Mouse (Mus musculus): ENCODE measurements around the gene Lrrc10b. TPM values are rescaled to one million over a fixed set of nuclear protein-coding genes. Genes with fewer than 3 reads are reported as not detected.

Gene Lrrc10b
- 0.06 TPM in 1 of 2 replicates, not detected in the other for polyA plus RNA-seq (2015; fragmentation: Nextera tagmentation; extraction: Ambion mirVana)

GRCm38 (mm10) chr19:10456752-10457483 lies at the start of gene Lrrc10b:
TSS of gene Lrrc10b (minus strand) at chr19:10457473.
- Histone ChIP-seq H3K27ac (no peak within 1 kb of the TSS), H3K4me2 (peak within 1 kb of the TSS; percentile 62), H3K9ac (no peak within 1 kb of the TSS), H3K4me3 (replicated peaks) (peak within 1 kb of the TSS; percentile 48), H3K4me1 (replicated peaks) (peaks cover 26% of the 10 kb centered on the region), H3K27me3 (peaks cover 98% of the 10 kb centered on the region), H3K36me3 (no peaks in the 10 kb centered on the region), H3K9me3 (replicated peaks) (no peaks in the 10 kb centered on the region)
- WGBS (ENCODE audit: insufficient replicate concordance): 1% methylated on average over 96 of the region's 96 CpGs
- DNase-seq: no peak
- ATAC-seq (ENCODE audit: low read depth): no peak

- peaks cover 78% of the 10 kb centered on the region for H3K36me3 ChIP-seq
- 15% methylated on average over 4 of the region's 4 CpGs for WGBS (ENCODE audit: insufficient replicate concordance)
- no peaks in the 10 kb centered on the region for H3K27me3 ChIP-seq
- H3K4me2 ChIP-seq: no peak overlapping the region
- peak; percentile 29 for DNase-seq
- H3K9me3 ChIP-seq (replicated peaks): no peaks in the 10 kb centered on the region
- no peaks in the 10 kb centered on the region for H3K4me1 ChIP-seq (replicated peaks)
- peak; percentile 65 for ATAC-seq (ENCODE audit: low read depth)
- H3K4me3 ChIP-seq (replicated peaks): no peak overlapping the region
- no peak overlapping the region for H3K27ac ChIP-seq
- H3K9ac ChIP-seq: no peak overlapping the region
Measured at GRCm38 (mm10) chr19:10502571-10502970, 45.3 kb upstream of the Lrrc10b start.

- ATAC-seq (ENCODE audit: low read depth): no peak
- Histone ChIP-seq H3K4me1 (replicated peaks) (no peaks in the 10 kb centered on the region), H3K36me3 (peaks cover 64% of the 10 kb centered on the region), H3K9me3 (replicated peaks) (no peaks in the 10 kb centered on the region), H3K4me2 (no peak overlapping the region), H3K9ac (no peak overlapping the region), H3K27me3 (no peaks in the 10 kb centered on the region), H3K4me3 (replicated peaks) (no peak overlapping the region), H3K27ac (no peak overlapping the region)
- no peak for DNase-seq
- 85% methylated on average over 8 of the region's 8 CpGs for WGBS (ENCODE audit: insufficient replicate concordance)
Measured at GRCm38 (mm10) chr19:10500581-10500980, 43.3 kb upstream of the Lrrc10b start.

- 28% methylated on average over 8 of the region's 8 CpGs for WGBS (ENCODE audit: insufficient replicate concordance)
- ATAC-seq (ENCODE audit: low read depth) (no peak), DNase-seq (no peak)
- Histone ChIP-seq H3K9ac (no peak overlapping the region), H3K27me3 (no peaks in the 10 kb centered on the region), H3K4me2 (no peak overlapping the region), H3K36me3 (peaks cover 49% of the 10 kb centered on the region), H3K27ac (no peak overlapping the region), H3K4me1 (replicated peaks) (no peaks in the 10 kb centered on the region), H3K9me3 (replicated peaks) (no peaks in the 10 kb centered on the region), H3K4me3 (replicated peaks) (no peak overlapping the region)
Measured at GRCm38 (mm10) chr19:10497512-10498160, 40.4 kb upstream of the Lrrc10b start.

GRCm38 (mm10) chr19:10496976-10497375 lies 39.7 kb upstream of the Lrrc10b start:
- no peaks in the 10 kb centered on the region for H3K4me1 ChIP-seq (replicated peaks)
- H3K27ac ChIP-seq: no peak overlapping the region
- H3K4me2 ChIP-seq: no peak overlapping the region
- 55% methylated on average over 2 of the region's 2 CpGs for WGBS (ENCODE audit: insufficient replicate concordance)
- peaks cover 4% of the 10 kb centered on the region; the same call in 1 of the 2 replicates for H3K27me3 ChIP-seq
- no peak for ATAC-seq (ENCODE audit: low read depth)
- no peak overlapping the region for H3K4me3 ChIP-seq (replicated peaks)
- peaks cover 43% of the 10 kb centered on the region for H3K36me3 ChIP-seq
- H3K9me3 ChIP-seq (replicated peaks): no peaks in the 10 kb centered on the region
- no peak for DNase-seq
- H3K9ac ChIP-seq: no peak overlapping the region

GRCm38 (mm10) chr19:10495670-10496069 lies 38.4 kb upstream of the Lrrc10b start:
- no peak overlapping the region for H3K4me2 ChIP-seq
- 85% methylated on average over 1 of the region's 1 CpGs for WGBS (ENCODE audit: insufficient replicate concordance)
- H3K27ac ChIP-seq: no peak overlapping the region
- H3K36me3 ChIP-seq: peaks cover 30% of the 10 kb centered on the region
- DNase-seq (no peak), ATAC-seq (ENCODE audit: low read depth) (no peak)
- H3K9me3 ChIP-seq (replicated peaks): no peaks in the 10 kb centered on the region
- no peak overlapping the region for H3K9ac ChIP-seq
- H3K4me1 ChIP-seq (replicated peaks): no peaks in the 10 kb centered on the region
- H3K4me3 ChIP-seq (replicated peaks): no peak overlapping the region
- peaks cover 4% of the 10 kb centered on the region; the same call in 1 of the 2 replicates for H3K27me3 ChIP-seq

- ATAC-seq (ENCODE audit: low read depth) (peak; percentile 43; the same call in 1 of the 2 replicates), DNase-seq (peak; percentile 42)
- Histone ChIP-seq H3K9me3 (replicated peaks) (no peaks in the 10 kb centered on the region), H3K4me2 (no peak overlapping the region), H3K4me3 (replicated peaks) (no peak overlapping the region), H3K27me3 (peaks cover 10% of the 10 kb centered on the region; the same call in 1 of the 2 replicates), H3K4me1 (replicated peaks) (no peaks in the 10 kb centered on the region), H3K9ac (no peak overlapping the region), H3K36me3 (no peaks in the 10 kb centered on the region), H3K27ac (no peak overlapping the region)
- WGBS (ENCODE audit: insufficient replicate concordance): 23% methylated on average over 9 of the region's 9 CpGs
Measured at GRCm38 (mm10) chr19:10486264-10486738, 29.0 kb upstream of the Lrrc10b start.

- no peak within 1 kb of the TSS for H3K9ac ChIP-seq
- no peak within 1 kb of the TSS for H3K4me2 ChIP-seq
- DNase-seq: no peak
- WGBS (ENCODE audit: insufficient replicate concordance): 26% methylated on average over 6 of the region's 6 CpGs
- no peaks in the 10 kb centered on the region for H3K4me1 ChIP-seq (replicated peaks)
- H3K27ac ChIP-seq: no peak within 1 kb of the TSS
- no peak within 1 kb of the TSS for H3K4me3 ChIP-seq (replicated peaks)
- 0 out of 2 replicates have a peak, but pooled peaks cover 12% of the 10 kb centered on the region for H3K27me3 ChIP-seq
- ATAC-seq (ENCODE audit: low read depth): no peak
- no peaks in the 10 kb centered on the region for H3K36me3 ChIP-seq
- H3K9me3 ChIP-seq (replicated peaks): no peaks in the 10 kb centered on the region
Measured at GRCm38 (mm10) chr19:10482703-10483102, 25.4 kb upstream of the Lrrc10b start, which contains the start of gene Ppp1r32. TSS of gene Ppp1r32 (minus strand) at chr19:10482928.

GRCm38 (mm10) chr19:10479541-10479940 lies 22.3 kb upstream of the Lrrc10b start:
- Histone ChIP-seq H3K4me1 (replicated peaks) (no peaks in the 10 kb centered on the region), H3K9ac (no peak overlapping the region), H3K4me2 (no peak overlapping the region), H3K36me3 (no peaks in the 10 kb centered on the region), H3K27me3 (0 out of 2 replicates have a peak, but pooled peaks cover 2% of the 10 kb centered on the region), H3K9me3 (replicated peaks) (no peaks in the 10 kb centered on the region), H3K27ac (no peak overlapping the region), H3K4me3 (replicated peaks) (no peak overlapping the region)
- DNase-seq (no peak), ATAC-seq (ENCODE audit: low read depth) (no peak)
- 45% methylated on average over 4 of the region's 4 CpGs for WGBS (ENCODE audit: insufficient replicate concordance)

- Histone ChIP-seq H3K9me3 (replicated peaks) (no peaks in the 10 kb centered on the region), H3K27ac (no peak overlapping the region), H3K27me3 (0 out of 2 replicates have a peak, but pooled peaks cover 3% of the 10 kb centered on the region), H3K9ac (no peak overlapping the region), H3K4me1 (replicated peaks) (no peaks in the 10 kb centered on the region), H3K4me3 (replicated peaks) (no peak overlapping the region), H3K36me3 (no peaks in the 10 kb centered on the region), H3K4me2 (no peak overlapping the region)
- DNase-seq (no peak), ATAC-seq (ENCODE audit: low read depth) (no peak)
- 22% methylated on average over 6 of the region's 6 CpGs for WGBS (ENCODE audit: insufficient replicate concordance)
Measured at GRCm38 (mm10) chr19:10473779-10474178, 16.5 kb upstream of the Lrrc10b start.

- no peak overlapping the region for H3K4me2 ChIP-seq
- DNase-seq: no peak
- H3K36me3 ChIP-seq: no peaks in the 10 kb centered on the region
- ATAC-seq (ENCODE audit: low read depth): no peak
- WGBS (ENCODE audit: insufficient replicate concordance): 45% methylated on average over 3 of the region's 3 CpGs
- no peak overlapping the region for H3K27ac ChIP-seq
- 0 out of 2 replicates have a peak, but pooled peaks cover 3% of the 10 kb centered on the region for H3K27me3 ChIP-seq
- H3K9me3 ChIP-seq (replicated peaks): no peaks in the 10 kb centered on the region
- H3K4me1 ChIP-seq (replicated peaks): no peaks in the 10 kb centered on the region
- H3K9ac ChIP-seq: no peak overlapping the region
- H3K4me3 ChIP-seq (replicated peaks): no peak overlapping the region
Measured at GRCm38 (mm10) chr19:10472958-10473357, 15.7 kb upstream of the Lrrc10b start.

Data from liver, embryonic 13.5 days (tissue).